Mouse (Mus musculus) hindbrain, embryonic 10.5 days (tissue): ENCODE results near the gene Rpl39. TPM values are rescaled to one million over a fixed set of nuclear protein-coding genes. Genes with fewer than 3 reads are reported as not detected.
A peak's percentile ranks its signal among the peaks of the same experiment; 100 is the strongest.

ENCODE experiments used
- DNase-seq: peaks from one replicate; pipeline ENCODE4 v3.0.0-alpha.2; 2017; ENCODE audit warnings: low spot score
- H3K27ac ChIP-seq: fragments of 300-500 bp; sonication (generic); 2 replicates; pipeline ENCODE4 v1.5.1; 2016; ENCODE audit warnings: mild to moderate bottlenecking, moderate library complexity
- H3K27me3 ChIP-seq: fragments of 300-500 bp; sonication (generic); 2 replicates; pipeline ENCODE4 v1.6.1; 2016; ENCODE audit warnings: mild to moderate bottlenecking; ENCODE audit not compliant: poor library complexity, insufficient read depth, severe bottlenecking
- H3K36me3 ChIP-seq: fragments of 300-500 bp; sonication (generic); 2 replicates; pipeline ENCODE4 v1.6.1; 2016; ENCODE audit warnings: mild to moderate bottlenecking, moderate library complexity
- H3K4me1 ChIP-seq: fragments of 300-500 bp; sonication (generic); replicated peaks from 2 replicates; pipeline ENCODE4 v1.6.1; 2016; ENCODE audit warnings: mild to moderate bottlenecking
- H3K4me3 ChIP-seq: fragments of 300-500 bp; sonication (generic); 2 replicates; pipeline ENCODE4 v1.5.1; 2016; ENCODE audit warnings: mild to moderate bottlenecking, moderate library complexity
- H3K9me3 ChIP-seq: fragments of 300-500 bp; sonication (generic); 2 replicates; pipeline ENCODE4 v1.6.1; 2016; ENCODE audit warnings: mild to moderate bottlenecking, moderate library complexity
- WGBS: fragments of 180-500 bp; shearing (Covaris S2); methylation state at CpG from one replicate; pipeline ENCODE4 v1.1.7; 2016; 5-methylcytosine and 5-hydroxymethylcytosine counted together
- polyA plus RNA-seq: library from polyadenylated mRNA; unstranded; fragments of >200 nt; fragmentation: Nextera tagmentation; extraction: Ambion mirVana; gene quantifications from 2 replicates; pipeline ENCODE4 v1.2.1, GENCODE M21; 2016

Rpl39 gene
- polyA plus RNA-seq, 1 experiment from 2014 or later = 405 TPM

DNA sequence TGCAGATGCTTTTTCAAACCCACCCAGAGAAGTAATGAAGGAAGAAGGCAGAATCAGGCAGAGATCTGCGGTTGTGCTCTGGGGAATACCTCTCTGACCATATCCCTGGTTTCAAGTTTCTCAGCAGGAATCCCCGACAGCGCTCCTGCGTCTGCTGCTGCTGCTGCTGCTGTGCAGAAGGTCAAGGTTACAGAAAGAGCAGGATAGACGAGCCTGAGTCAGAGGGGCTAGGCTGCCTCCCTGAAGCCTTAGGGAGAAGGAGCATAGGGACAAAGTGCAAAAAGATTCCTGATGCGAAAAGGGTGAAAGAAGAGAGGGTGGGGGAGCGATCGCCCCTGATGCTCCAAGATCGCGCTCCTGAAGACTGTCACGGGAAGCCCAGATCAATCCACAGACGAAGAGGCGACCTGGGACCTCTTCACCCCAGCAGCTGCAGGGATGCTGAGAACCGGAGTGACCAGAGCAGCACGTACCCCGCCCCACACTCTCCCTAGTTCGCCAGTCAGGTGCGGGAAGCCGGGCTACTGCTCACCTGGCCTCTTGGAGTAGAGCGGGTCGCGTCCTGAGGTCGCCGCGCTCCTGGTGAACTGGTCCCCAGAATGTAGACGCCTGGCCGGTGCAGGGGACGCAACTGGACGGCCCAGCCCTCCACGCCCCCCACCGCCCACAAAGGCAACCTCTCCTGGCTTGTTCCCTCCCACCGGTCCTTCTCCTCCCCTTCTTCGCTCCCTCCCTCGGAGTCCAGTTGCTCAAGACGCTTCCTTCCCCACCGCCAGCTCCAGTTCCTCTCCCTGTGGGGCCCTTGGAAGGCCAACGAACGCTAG is 36.9 kb downstream of the Rpl39 start, which contains the start of gene Sowahd:
TSS of gene Sowahd (plus strand) at position 780 of the 824 bp plus-strand sequence.
- H3K9me3 ChIP-seq = 0 out of 2 replicates have a peak, but pooled peaks cover 3% of the 10 kb centered on the region
- peaks cover 81% of the 10 kb centered on the region for H3K27me3 ChIP-seq
- peaks cover 17% of the 10 kb centered on the region for H3K4me1 ChIP-seq
- H3K27ac ChIP-seq = no peak within 1 kb of the TSS
- no peaks in the 10 kb centered on the region for H3K36me3 ChIP-seq
- H3K4me3 ChIP-seq = peak within 1 kb of the TSS; percentile 49
- DNase-seq = peak; percentile 15
- 16% methylated on average over 37 of the region's 38 CpGs for WGBS

DNA sequence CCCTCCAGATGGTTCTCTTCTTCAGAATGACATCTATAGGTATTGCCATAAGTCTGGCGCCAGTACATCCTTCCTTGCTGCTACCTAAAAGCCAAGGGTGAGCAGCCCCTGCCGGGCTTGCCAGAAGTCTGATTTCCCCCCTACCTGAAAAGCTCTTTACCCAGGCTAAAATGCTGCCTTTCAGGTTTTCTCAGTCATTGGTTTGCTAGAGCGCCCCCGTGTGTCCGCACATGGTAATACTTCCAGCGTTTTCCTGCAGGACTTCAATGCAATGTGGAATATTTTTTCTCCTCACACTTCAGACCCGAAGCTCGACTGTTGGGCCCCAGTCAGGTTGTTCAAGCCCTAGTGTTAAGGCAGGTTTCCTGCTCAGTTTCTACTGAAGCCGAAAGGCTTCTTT is 42.5 kb downstream of the Rpl39 start:
- Histone ChIP-seq H3K27ac (no peak overlapping the region), H3K4me3 (no peak overlapping the region), H3K4me1 (no peaks in the 10 kb centered on the region), H3K9me3 (no peaks in the 10 kb centered on the region), H3K36me3 (no peaks in the 10 kb centered on the region), H3K27me3 (peaks cover 25% of the 10 kb centered on the region)
- peak; percentile 53 for DNase-seq
- 20% methylated on average over 9 of the region's 9 CpGs for WGBS

Other genes starting within 250 kb of the Rpl39 start
- gene Ube2a, start 211.5 kb downstream of the Rpl39 start, polyA plus RNA-seq = 133 TPM in 2 replicates
- 25.1 and 31.5 TPM in 2 replicates for gene C330007P06Rik, start 211.3 kb downstream of the Rpl39 start, polyA plus RNA-seq
- gene Nkrf, start 182.5 kb downstream of the Rpl39 start, polyA plus RNA-seq = 3.0 and 4.7 TPM in 2 replicates
- 37.5 and 46.3 TPM in 2 replicates for gene Sept6, start 93.6 kb downstream of the Rpl39 start, polyA plus RNA-seq
- not detected in 2 replicates for gene Sowahd, start 36.6 kb downstream of the Rpl39 start, polyA plus RNA-seq
- 13.0 and 18.5 TPM in 2 replicates for gene Upf3b, start 24.9 kb upstream of the Rpl39 start, polyA plus RNA-seq
- 15.6 and 19.4 TPM in 2 replicates for gene Nkap, start 41.4 kb upstream of the Rpl39 start, polyA plus RNA-seq
- gene Akap14, start 83.4 kb upstream of the Rpl39 start, polyA plus RNA-seq = 0.17 and 0.35 TPM in 2 replicates
- gene Ndufa1, start 105.8 kb upstream of the Rpl39 start, polyA plus RNA-seq = 415 and 490 TPM in 2 replicates
- gene Rnf113a1, start 105.8 kb upstream of the Rpl39 start, polyA plus RNA-seq = 13.4 and 15.0 TPM in 2 replicates
- not detected in 2 replicates for gene Gm9, start 125.6 kb upstream of the Rpl39 start, polyA plus RNA-seq
- not detected in 2 replicates for gene Rhox1, start 136.9 kb upstream of the Rpl39 start, polyA plus RNA-seq
- gene Rhox2a, start 159.6 kb upstream of the Rpl39 start, polyA plus RNA-seq = 0.58 TPM in 2 replicates
- gene Rhox3a, start 164.5 kb upstream of the Rpl39 start, polyA plus RNA-seq = not detected in 2 replicates
- 0.10 and 0.17 TPM in 2 replicates for gene Rhox4a, start 179.9 kb upstream of the Rpl39 start, polyA plus RNA-seq